Mouse (Mus musculus) hindbrain, postnatal 0 days (tissue): ENCODE data around the gene Paqr7. TPM values are rescaled to one million over a fixed set of nuclear protein-coding genes. Genes with fewer than 3 reads are reported as not detected.
"Not testable (repeated sequence)": the region's sequence is repeated elsewhere in the genome, so short reads cannot be mapped to it uniquely, and the experiment has no call there.

Source experiments
- ATAC-seq: fragments of 200-750 bp; cut with Nextera tagmentation; 2 replicates; pipeline ENCODE4 v1.8.0; 2017; ENCODE audit warnings: mild to moderate bottlenecking, moderate TSS enrichment, moderate library complexity
- DNase-seq: peaks from one replicate; pipeline ENCODE4 v3.0.0-alpha.2; 2015; ENCODE audit warnings: low spot score
- H3K27ac ChIP-seq: fragments of 300-500 bp; sonication (generic); 2 replicates; pipeline ENCODE4 v1.5.1; 2014; ENCODE audit warnings: mild to moderate bottlenecking
- H3K27me3 ChIP-seq: fragments of 300-500 bp; sonication (generic); 2 replicates; pipeline ENCODE4 v1.6.1; 2014; ENCODE audit warnings: low read length, mixed read lengths; ENCODE audit not compliant: insufficient read depth
- H3K36me3 ChIP-seq: fragments of 300-500 bp; sonication (generic); 2 replicates; pipeline ENCODE4 v1.6.1; 2014; ENCODE audit warnings: low read length, mixed read lengths; ENCODE audit not compliant: insufficient read depth
- H3K4me1 ChIP-seq: fragments of 300-500 bp; sonication (generic); 2 replicates; pipeline ENCODE4 v1.6.1; 2014; ENCODE audit warnings: antibody characterized with exemption, low read length, mixed read lengths; ENCODE audit not compliant: insufficient read depth
- H3K4me2 ChIP-seq: fragments of 300-500 bp; sonication (generic); 2 replicates; pipeline ENCODE4 v1.6.1; 2014; ENCODE audit warnings: low read depth, mild to moderate bottlenecking, low read length, moderate library complexity, mixed read lengths
- H3K4me3 ChIP-seq: fragments of 300-500 bp; sonication (generic); 2 replicates; pipeline ENCODE4 v1.5.1; 2014; ENCODE audit warnings: low read length
- H3K9ac ChIP-seq: fragments of 300-500 bp; sonication (generic); replicated peaks from 2 replicates; pipeline ENCODE4 v1.6.1; 2014; ENCODE audit warnings: mild to moderate bottlenecking, low read length, moderate library complexity, mixed read lengths
- H3K9me3 ChIP-seq: fragments of 300-500 bp; sonication (generic); 2 replicates; pipeline ENCODE4 v1.6.1; 2016; ENCODE audit warnings: low read length, mixed read lengths
- CTCF ChIP-seq: IDR thresholded peaks from 2 replicates; pipeline ENCODE4 v1.5.1; 2016; ENCODE audit warnings: antibody characterized with exemption, control low read depth, low read depth
- WGBS: fragments of 180-500 bp; shearing (Covaris S2); extraction: QIAGEN DNeasy Blood & Tissue Kit; methylation state at CpG from one replicate; pipeline ENCODE4 v1.1.7; 2014; 5-methylcytosine and 5-hydroxymethylcytosine counted together
- polyA plus RNA-seq: library from polyadenylated mRNA; unstranded; fragments of >200 nt; fragmentation: Nextera tagmentation; extraction: Ambion mirVana; gene quantifications from 2 replicates; pipeline ENCODE4 v1.2.1, GENCODE M21; 2015
- total RNA-seq: library from RNA; depleted of rRNA; stranded (reverse); fragments of >200 nt; gene quantifications from 2 replicates; pipeline ENCODE4 v1.2.3, GENCODE M21; 2014

The Paqr7 gene
- total and polyA plus RNA-seq, 2 experiments from 2014 or later = 41.1 to 142 TPM

- no peaks in the 10 kb centered on the region for H3K9me3 ChIP-seq
- no peak for DNase-seq
- H3K27ac ChIP-seq = no peak overlapping the region
- WGBS = 82% methylated on average over 11 of the region's 11 CpGs
- no peak for ATAC-seq
- peaks cover 4% of the 10 kb centered on the region; the same call in 1 of the 2 replicates for H3K4me1 ChIP-seq
- no peaks in the 10 kb centered on the region for H3K27me3 ChIP-seq
- no peak for TF ChIP-seq CTCF
- H3K9ac ChIP-seq = no peak overlapping the region
- no peaks in the 10 kb centered on the region for H3K36me3 ChIP-seq
- no peak overlapping the region for H3K4me3 ChIP-seq
- no peak overlapping the region for H3K4me2 ChIP-seq
Measured at GRCm38 (mm10) chr4:134489986-134490665, 6.4 kb upstream of the Paqr7 start.

GRCm38 (mm10) chr4:134491716-134492115 lies 4.8 kb upstream of the Paqr7 start:
- Histone ChIP-seq H3K4me2 (no peak overlapping the region), H3K9me3 (no peaks in the 10 kb centered on the region), H3K27ac (no peak overlapping the region), H3K36me3 (no peaks in the 10 kb centered on the region), H3K27me3 (no peaks in the 10 kb centered on the region), H3K9ac (no peak overlapping the region), H3K4me1 (peaks cover 15% of the 10 kb centered on the region; the same call in 1 of the 2 replicates), H3K4me3 (no peak overlapping the region)
- ATAC-seq (no peak), DNase-seq (no peak)
- 58% methylated on average over 6 of the region's 6 CpGs for WGBS
- TF ChIP-seq CTCF = no peak

- H3K4me3 ChIP-seq, H3K9ac ChIP-seq, H3K27me3 ChIP-seq, H3K4me2 ChIP-seq, H3K36me3 ChIP-seq, DNase-seq, H3K27ac ChIP-seq, H3K9me3 ChIP-seq, ATAC-seq: not testable (repeated sequence)
- peaks cover 22% of the 10 kb centered on the region; the same call in 1 of the 2 replicates for H3K4me1 ChIP-seq
- 93% methylated on average over 6 of the region's 6 CpGs for WGBS
Measured at GRCm38 (mm10) chr4:134494161-134494560, 2.3 kb upstream of the Paqr7 start.

- DNase-seq = no peak
- Histone ChIP-seq H3K9ac (no peak overlapping the region), H3K9me3 (no peaks in the 10 kb centered on the region), H3K27ac (peak overlapping the region; percentile 87; the same call in 1 of the 2 replicates), H3K4me2 (no peak overlapping the region), H3K36me3 (no peaks in the 10 kb centered on the region), H3K27me3 (no peaks in the 10 kb centered on the region), H3K4me3 (no peak overlapping the region), H3K4me1 (peaks cover 22% of the 10 kb centered on the region; the same call in 1 of the 2 replicates)
- WGBS = 57% methylated on average over 16 of the region's 16 CpGs
- no peak for ATAC-seq
- no peak for TF ChIP-seq CTCF
Measured at GRCm38 (mm10) chr4:134494780-134495545, 1.5 kb upstream of the Paqr7 start.

- Histone ChIP-seq H3K9me3 (no peaks in the 10 kb centered on the region), H3K4me1 (peaks cover 22% of the 10 kb centered on the region; the same call in 1 of the 2 replicates), H3K27ac (peak overlapping the region; percentile 87; the same call in 1 of the 2 replicates), H3K4me3 (no peak overlapping the region), H3K27me3 (no peaks in the 10 kb centered on the region), H3K36me3 (no peaks in the 10 kb centered on the region; the same call in 1 of the 2 replicates), H3K4me2 (no peak overlapping the region), H3K9ac (no peak overlapping the region)
- DNase-seq (no peak), ATAC-seq (no peak)
- 67% methylated on average over 5 of the region's 5 CpGs for WGBS
- TF ChIP-seq CTCF = no peak
Measured at GRCm38 (mm10) chr4:134495546-134495923, 962 bp upstream of the Paqr7 start.

- Histone ChIP-seq H3K4me2 (peak overlapping the region; percentile 89), H3K4me1 (peaks cover 22% of the 10 kb centered on the region; the same call in 1 of the 2 replicates), H3K36me3 (no peaks in the 10 kb centered on the region; the same call in 1 of the 2 replicates), H3K27me3 (no peaks in the 10 kb centered on the region), H3K9me3 (no peaks in the 10 kb centered on the region), H3K4me3 (peak overlapping the region; percentile 56), H3K9ac (peak overlapping the region; percentile 67), H3K27ac (peak overlapping the region; percentile 87)
- no peak for DNase-seq
- peak; percentile 58 for ATAC-seq
- TF ChIP-seq CTCF = no peak
- WGBS = 5% methylated on average over 6 of the region's 6 CpGs
Measured at GRCm38 (mm10) chr4:134497223-134497622, 726 bp downstream of the Paqr7 start.
